Mouse (Mus musculus): ENCODE data around the gene Rnf166.
A peak's percentile ranks its signal among the peaks of the same experiment; 100 is the strongest.

The Rnf166 gene

GRCm38 (mm10) chr8:122439336-122439735 is 36.5 kb downstream of the Rnf166 start:
- no peak for DNase-seq (ENCODE audit: low spot score in 2 of 2)

GRCm38 (mm10) chr8:122437708-122438331 is 38.0 kb downstream of the Rnf166 start:
- DNase-seq (ENCODE audit: low spot score in 2 of 2) = no peak

DNA sequence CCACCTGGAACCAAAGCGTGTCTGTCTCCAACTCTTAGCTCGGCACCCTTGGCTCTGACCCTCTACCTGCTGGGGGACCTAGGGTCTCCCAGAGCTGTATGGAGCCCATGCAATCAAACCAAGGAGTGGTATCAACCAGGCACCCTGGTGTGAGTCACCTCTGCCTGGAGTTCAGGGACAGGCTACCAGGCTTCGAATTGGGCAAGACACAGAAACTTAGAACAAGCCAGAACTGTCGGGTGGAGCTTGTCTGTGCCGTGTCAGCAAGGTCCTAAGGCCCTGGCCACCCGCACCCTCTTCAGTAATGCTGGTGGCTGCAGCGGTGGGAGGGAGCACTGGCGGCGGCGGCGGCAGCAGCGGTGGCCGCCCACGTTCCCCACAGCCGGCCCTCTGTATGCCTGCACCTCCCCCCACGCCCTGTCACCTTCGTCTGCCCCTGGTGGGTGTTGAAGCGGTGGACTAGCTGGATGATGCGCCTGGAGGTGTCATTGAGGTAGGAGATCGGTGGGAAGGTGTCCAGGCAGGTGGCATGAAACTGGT is 39.2 kb downstream of the Rnf166 start:
- DNase-seq (ENCODE audit: low spot score in 2 of 2) = no peak

GRCm38 (mm10) chr8:122436146-122436545 is 39.7 kb downstream of the Rnf166 start:
- DNase-seq (ENCODE audit: low spot score in 2 of 2) = no peak

GRCm38 (mm10) chr8:122435375-122435774 is 40.5 kb downstream of the Rnf166 start:
- no peak for DNase-seq (ENCODE audit: low spot score in 2 of 2)

DNA sequence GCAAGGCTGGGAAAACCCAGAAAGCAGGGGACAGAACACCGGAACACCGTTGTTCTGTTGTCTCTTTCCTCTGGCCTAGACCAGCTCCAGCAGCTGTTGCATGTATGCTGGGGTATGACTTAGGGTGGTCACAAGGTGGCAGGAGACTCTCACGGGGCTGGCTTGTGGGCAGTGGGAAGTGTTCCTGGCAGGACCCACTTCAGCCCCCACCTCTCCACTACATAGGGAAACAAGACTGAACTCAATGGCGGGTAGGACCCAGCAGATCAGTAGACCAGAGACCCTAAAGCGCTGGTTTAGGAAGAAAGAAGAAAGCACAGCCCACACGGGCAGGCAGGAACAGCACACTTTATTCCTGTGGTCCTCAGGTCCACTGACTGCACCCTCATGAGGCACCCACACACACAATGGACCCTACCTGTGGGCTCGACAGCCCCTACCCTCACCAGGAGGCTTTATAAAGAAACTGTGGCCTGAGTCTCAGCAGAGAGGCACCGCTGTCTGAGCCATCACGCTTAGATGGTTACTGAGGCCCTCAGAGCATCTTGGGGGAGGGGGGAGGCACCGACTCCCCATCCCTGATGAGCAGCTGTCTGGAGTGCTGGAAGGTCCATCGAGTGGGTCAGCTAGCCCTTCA is 42.5 kb downstream of the Rnf166 start:
- DNase-seq (ENCODE audit: low spot score in 2 of 2) = no peak

DNA sequence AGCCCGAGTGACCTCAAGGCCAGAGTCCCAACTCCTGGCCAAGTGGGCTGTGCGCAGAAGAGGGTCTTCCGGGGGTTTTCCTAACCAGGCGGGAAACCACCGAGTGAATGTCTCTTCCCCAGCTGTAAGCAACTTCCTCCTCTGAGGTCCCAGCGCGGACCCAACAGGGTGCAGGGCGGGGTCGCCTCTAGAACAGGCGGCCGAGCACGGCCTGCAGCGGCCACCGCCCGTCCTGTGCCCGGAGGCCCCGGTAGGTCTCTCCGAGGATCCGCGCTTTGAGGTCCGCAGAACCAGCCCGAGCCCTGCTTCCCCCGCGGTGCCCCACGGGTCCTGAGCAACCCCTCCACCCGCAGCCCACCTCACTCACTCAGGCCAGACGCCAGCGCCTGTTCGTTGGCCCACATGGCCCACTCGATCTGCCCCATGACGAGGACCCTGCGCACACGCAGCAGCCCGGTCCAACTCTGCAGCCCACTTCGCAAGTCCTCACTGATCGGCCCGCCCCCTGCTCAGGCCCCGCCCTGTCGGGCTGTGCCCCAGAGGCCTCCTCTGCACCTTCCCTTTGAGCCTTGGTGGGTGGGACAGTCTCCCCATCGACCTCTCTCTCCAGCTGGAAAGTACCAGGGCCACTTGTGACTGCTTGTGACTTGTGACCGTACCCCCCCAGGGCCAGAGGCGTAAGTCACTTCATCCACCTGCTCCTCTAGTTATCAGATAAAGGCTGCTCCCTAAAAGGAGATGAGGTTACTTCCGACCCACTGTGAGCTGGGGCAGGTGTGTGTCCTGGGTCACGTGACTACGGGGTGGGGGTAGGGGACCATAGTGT is 43.2 kb downstream of the Rnf166 start, which contains the start of gene Cyba:
Gene Cyba (minus strand): TSS at position 488 of the 826 bp plus-strand sequence.
- DNase-seq (ENCODE audit: low spot score in 2 of 2) = no peak

DNA sequence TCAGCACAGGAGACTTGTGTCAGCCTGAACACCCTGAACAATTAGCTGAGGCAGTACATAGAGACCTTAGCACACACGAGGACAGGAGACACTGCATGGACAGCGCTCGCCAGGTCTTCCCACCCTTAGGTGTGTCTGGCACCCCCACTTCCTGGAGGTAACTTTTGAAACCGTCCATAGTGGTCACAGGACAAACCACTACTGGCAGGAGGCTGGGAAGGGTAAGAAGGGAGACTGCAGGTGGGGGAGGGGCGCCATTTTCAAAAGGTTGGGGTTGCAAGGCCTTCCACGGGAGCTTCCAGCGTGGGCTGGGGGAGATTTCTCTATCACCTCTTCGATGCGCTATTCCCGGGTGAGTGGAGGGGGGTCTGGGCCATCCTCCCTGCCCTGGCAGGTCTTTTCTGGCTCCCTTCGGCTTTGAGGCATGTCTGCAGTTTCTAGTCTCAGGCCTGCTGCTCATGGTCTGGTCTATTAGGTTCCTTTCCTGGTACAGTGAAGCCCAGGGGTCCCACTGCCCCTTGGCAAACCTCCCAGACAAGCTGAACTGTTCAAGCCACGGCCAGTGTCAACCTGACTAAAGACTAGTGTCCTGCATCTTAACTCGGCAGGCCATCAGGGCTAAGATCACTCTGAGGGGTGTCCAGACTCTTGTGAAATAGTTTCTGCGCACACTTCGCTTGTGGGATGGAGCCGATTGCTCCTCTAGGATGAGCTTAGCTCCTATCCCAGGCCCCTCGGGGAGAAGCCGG is 44.0 kb downstream of the Rnf166 start:
- no peak for DNase-seq (ENCODE audit: low spot score in 2 of 2)

DNA sequence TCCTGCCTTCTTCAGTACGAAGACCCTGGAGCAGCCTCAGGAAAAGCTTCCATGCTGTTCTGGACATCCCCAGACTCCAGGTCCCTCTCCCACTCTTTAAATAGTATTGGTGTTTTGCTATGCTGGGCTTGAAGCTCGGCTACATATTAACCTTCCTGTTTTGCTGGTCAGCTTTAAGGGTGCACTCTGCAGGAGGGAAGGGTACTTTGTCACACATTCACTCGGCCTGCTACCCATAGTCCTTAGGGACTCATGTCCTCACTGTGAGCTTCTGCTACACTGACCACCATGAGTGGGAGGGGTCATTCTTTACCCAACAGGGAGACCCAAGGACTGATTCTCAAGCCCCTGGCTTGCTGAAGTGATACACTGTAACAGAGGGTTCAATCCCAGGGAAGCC is 45.2 kb downstream of the Rnf166 start:
- DNase-seq (ENCODE audit: low spot score in 2 of 2) = no peak

DNA sequence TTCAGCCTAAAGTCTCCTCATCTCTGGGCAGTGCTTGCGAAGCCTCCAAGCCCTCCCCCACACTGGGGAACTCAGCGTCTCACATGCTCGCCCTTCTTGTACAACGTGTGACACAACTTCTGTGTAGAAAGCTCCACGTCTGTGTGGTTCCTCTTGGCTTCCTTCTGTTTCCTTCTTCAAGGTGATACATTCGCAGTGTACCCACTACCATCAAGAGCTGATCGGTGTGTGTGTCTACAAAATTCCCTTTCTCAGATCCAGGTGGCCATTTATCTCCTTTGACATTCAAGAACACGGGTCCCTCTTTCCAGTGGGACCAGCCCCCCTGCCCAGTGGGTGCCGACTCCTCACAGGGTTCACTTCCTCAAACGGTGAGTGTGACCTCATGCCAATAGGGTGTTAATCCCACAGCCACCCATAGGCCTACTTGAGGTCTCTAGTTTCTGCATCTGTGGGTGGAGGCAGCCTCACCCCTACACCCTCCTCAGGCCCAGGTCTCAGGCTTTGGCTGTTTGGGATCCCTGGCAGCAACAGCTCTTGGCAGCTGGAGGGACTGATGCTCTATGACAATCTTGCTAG is 45.7 kb downstream of the Rnf166 start:
- no peak for DNase-seq (ENCODE audit: low spot score in 2 of 2)

GRCm38 (mm10) chr8:122428163-122428562 is 47.7 kb downstream of the Rnf166 start:
- DNase-seq (ENCODE audit: low spot score in 2 of 2) = no peak

DNA sequence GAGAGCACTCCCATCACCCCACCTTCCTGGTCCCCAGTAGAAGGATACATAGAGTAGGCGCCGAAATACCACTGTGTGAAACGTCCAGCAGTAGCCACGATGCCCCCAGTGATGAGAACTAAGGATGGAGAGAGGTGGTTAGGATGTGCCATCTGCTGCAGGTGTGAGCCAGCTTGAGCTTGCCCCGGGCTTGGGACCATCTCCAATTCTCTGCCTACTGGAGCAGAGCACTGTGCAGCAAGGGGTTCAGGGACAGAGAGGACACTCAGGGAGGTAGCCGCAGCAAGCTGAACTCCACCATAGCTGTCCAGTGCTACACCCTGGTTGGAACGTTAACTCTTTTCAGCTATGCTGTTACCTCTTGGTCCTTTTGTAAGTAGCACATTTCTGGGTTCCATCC is 48.3 kb downstream of the Rnf166 start:
- no peak for DNase-seq (ENCODE audit: low spot score in 2 of 2)

- DNase-seq (ENCODE audit: low spot score in 2 of 2) = no peak
Measured at GRCm38 (mm10) chr8:122426145-122426544, 49.7 kb downstream of the Rnf166 start.

DNA sequence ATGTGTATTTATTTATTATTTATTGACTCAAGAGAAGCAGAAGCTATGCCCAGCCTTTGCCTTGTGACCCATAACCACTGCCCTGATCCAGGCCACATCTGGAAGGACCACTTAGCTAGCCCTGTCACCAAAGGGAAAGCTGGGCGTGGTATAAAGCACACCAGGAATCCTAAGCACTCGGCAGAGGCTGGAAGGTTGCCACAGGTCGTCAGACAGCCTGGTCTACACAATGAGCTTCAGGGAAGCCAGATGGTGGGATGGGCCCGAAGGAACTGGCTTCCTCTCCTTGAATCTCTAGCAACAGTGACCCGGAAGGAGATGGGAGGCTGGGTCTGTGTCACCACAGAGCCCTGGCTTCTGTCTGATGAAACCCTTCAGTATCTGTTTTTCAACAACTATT is 52.2 kb downstream of the Rnf166 start:
- no peak for DNase-seq (ENCODE audit: low spot score in 2 of 2)

DNA sequence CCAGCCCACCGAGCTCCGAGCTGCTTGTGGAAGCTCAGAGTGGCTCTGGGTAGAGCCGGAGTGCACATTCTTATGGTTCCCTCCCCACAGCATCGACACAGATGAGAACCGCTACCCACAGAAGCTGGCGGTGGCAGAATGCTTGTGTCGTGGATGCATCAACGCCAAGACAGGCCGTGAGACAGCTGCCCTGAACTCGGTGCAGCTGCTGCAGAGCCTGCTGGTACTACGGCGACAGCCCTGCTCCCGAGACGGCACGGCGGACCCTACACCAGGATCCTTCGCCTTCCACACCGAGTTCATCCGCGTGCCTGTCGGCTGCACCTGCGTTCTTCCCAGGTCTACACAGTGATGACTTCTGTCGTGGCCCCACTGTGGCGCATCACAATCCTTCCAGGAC is 52.6 kb downstream of the Rnf166 start:
- DNase-seq (ENCODE audit: low spot score in 2 of 2) = no peak

- DNase-seq (ENCODE audit: low spot score in 2 of 2) = no peak
Measured at GRCm38 (mm10) chr8:122421376-122422070, 54.3 kb downstream of the Rnf166 start, which contains the start of gene Il17c. Gene Il17c, plus strand, starts transcription at chr8:122422020.

DNA sequence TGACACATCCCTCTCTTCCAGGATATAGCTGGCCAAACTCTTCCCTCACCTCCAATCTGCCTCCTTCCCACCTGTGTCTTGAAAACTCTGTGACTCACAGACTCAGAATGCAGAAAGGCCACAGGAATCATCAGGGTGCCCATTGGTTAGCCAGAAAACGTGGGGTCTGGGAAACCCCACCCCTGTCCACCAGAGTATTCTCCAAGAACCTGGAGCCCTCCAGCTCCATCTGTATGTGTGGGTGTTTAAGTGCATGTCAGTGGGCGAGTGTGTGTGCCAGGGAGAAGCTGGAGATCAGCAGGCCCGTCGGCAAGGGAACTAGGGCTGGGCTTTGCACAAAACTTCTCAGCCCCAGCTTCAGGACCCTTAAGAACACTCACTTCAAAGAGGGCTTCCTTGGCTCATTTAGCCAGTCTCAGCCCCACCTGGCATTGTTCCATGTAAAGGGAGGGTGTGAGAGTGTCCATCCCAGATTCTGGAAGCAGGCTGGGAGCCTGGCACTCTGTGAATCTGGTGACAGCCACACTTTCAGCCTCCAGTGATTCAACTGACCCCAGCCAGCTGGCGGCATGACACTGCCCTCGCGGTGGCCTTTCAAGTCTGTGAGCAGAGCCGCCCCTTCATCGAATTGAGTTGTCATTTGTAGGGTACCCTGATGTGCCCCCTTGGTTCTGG is 55.8 kb downstream of the Rnf166 start:
- peak; percentile 65 to 66 for DNase-seq (ENCODE audit: low spot score in 2 of 2)
